Mouse (Mus musculus) heart, embryonic 11.5 days (tissue): ENCODE data around the gene Mff. TPM values are rescaled to one million over a fixed set of nuclear protein-coding genes. Genes with fewer than 3 reads are reported as not detected.

Experiments used
- polyA plus RNA-seq: library from polyadenylated mRNA; unstranded; fragments of >200 nt; fragmentation: Nextera tagmentation; extraction: Ambion mirVana; gene quantifications from 2 replicates; pipeline ENCODE4 v1.2.1, GENCODE M21; 2014

Gene Mff
- polyA plus RNA-seq, 1 experiment from 2014 or later, result 220 TPM

Other genes with a start within 250 kb of the Mff start
- gene Col4a4, start 138.0 kb upstream of the Mff start, polyA plus RNA-seq, result 0.31 and 0.38 TPM in 2 replicates
- 0.32 and 0.54 TPM in 2 replicates for gene Col4a3, start 138.0 kb upstream of the Mff start, polyA plus RNA-seq
- 0.29 TPM in 1 of 2 replicates, not detected in the other for gene Tm4sf20, start 43.6 kb downstream of the Mff start, polyA plus RNA-seq
- gene Gm47791, start 46.4 kb downstream of the Mff start, polyA plus RNA-seq, result not detected in 2 replicates
- gene Agfg1, start 114.6 kb downstream of the Mff start, polyA plus RNA-seq, result 42.2 and 43.8 TPM in 2 replicates
- gene A030005L19Rik, start 188.4 kb downstream of the Mff start, polyA plus RNA-seq, result 0.38 and 0.40 TPM in 2 replicates
- gene A030014E15Rik, start 200.0 kb downstream of the Mff start, polyA plus RNA-seq, result not detected in 2 replicates
- gene Gm6217, start 206.5 kb downstream of the Mff start, polyA plus RNA-seq, result not detected in 2 replicates
- gene A030003K21Rik, start 218.5 kb downstream of the Mff start, polyA plus RNA-seq, result not detected in 2 replicates
- not detected in 2 replicates for gene Gm7544, start 231.1 kb downstream of the Mff start, polyA plus RNA-seq
- not detected in 2 replicates for gene Gm47955, start 235.4 kb downstream of the Mff start, polyA plus RNA-seq